Mouse (Mus musculus) A20 (cell line): ENCODE results near the gene Rab10.

Source experiments
- DNase-seq: peaks from one replicate; pipeline ENCODE4 v3.0.0-alpha.2; 2011; ENCODE audit warnings: low read depth, low spot score

Rab10 gene

GRCm38 (mm10) chr12:3296056-3296455 lies 13.7 kb downstream of the Rab10 start:
- DNase-seq, result no peak

- DNase-seq, result no peak
Measured at GRCm38 (mm10) chr12:3291849-3292248, 17.9 kb downstream of the Rab10 start.

GRCm38 (mm10) chr12:3291038-3291437 lies 18.7 kb downstream of the Rab10 start:
- no peak for DNase-seq

GRCm38 (mm10) chr12:3288440-3288839 lies 21.3 kb downstream of the Rab10 start:
- no peak for DNase-seq

GRCm38 (mm10) chr12:3285919-3286318 lies 23.9 kb downstream of the Rab10 start:
- DNase-seq, result no peak

GRCm38 (mm10) chr12:3285377-3285776 lies 24.4 kb downstream of the Rab10 start:
- DNase-seq, result peak; percentile 57

- DNase-seq, result peak; percentile 64
Measured at GRCm38 (mm10) chr12:3284463-3284862, 25.3 kb downstream of the Rab10 start.

- DNase-seq, result peak; percentile 76
Measured at GRCm38 (mm10) chr12:3283829-3284440, 25.8 kb downstream of the Rab10 start.

- peak; percentile 69 for DNase-seq
Measured at GRCm38 (mm10) chr12:3282954-3283353, 26.8 kb downstream of the Rab10 start.

GRCm38 (mm10) chr12:3282520-3282919 lies 27.2 kb downstream of the Rab10 start:
- no peak for DNase-seq

- DNase-seq, result no peak
Measured at GRCm38 (mm10) chr12:3278880-3279339, 30.9 kb downstream of the Rab10 start.

- no peak for DNase-seq
Measured at GRCm38 (mm10) chr12:3270818-3271217, 39.0 kb downstream of the Rab10 start.

GRCm38 (mm10) chr12:3267397-3267796 lies 42.4 kb downstream of the Rab10 start:
- no peak for DNase-seq

GRCm38 (mm10) chr12:3265188-3265587 lies 44.6 kb downstream of the Rab10 start:
- no peak for DNase-seq

GRCm38 (mm10) chr12:3264449-3264848 lies 45.3 kb downstream of the Rab10 start:
- no peak for DNase-seq

GRCm38 (mm10) chr12:3261596-3261995 lies 48.2 kb downstream of the Rab10 start:
- no peak for DNase-seq

GRCm38 (mm10) chr12:3255966-3256365 lies 53.8 kb downstream of the Rab10 start:
- DNase-seq, result no peak

- no peak for DNase-seq
Measured at GRCm38 (mm10) chr12:3255435-3255834, 54.3 kb downstream of the Rab10 start.

GRCm38 (mm10) chr12:3253591-3253990 lies 56.2 kb downstream of the Rab10 start:
- peak; percentile 56 for DNase-seq

GRCm38 (mm10) chr12:3246091-3246490 lies 63.7 kb downstream of the Rab10 start:
- DNase-seq, result no peak

- DNase-seq, result no peak
Measured at GRCm38 (mm10) chr12:3239544-3239943, 70.2 kb downstream of the Rab10 start.

GRCm38 (mm10) chr12:3238361-3239051 lies 71.3 kb downstream of the Rab10 start:
- DNase-seq, result no peak

- DNase-seq, result no peak
Measured at GRCm38 (mm10) chr12:3237799-3238198, 72.0 kb downstream of the Rab10 start.
